Mouse (Mus musculus) myocyte (in vitro differentiated cells): ENCODE measurements around the gene Rbm6. TPM values are rescaled to one million over a fixed set of nuclear protein-coding genes. Genes with fewer than 3 reads are reported as not detected.

Experiments
- H3K27me3 ChIP-seq: one replicate; pipeline ENCODE4 v1.6.1; 2011; ENCODE audit not compliant: control insufficient read depth, insufficient read depth, insufficient read length
- H3K36me3 ChIP-seq: one replicate; pipeline ENCODE4 v1.6.1; 2011; ENCODE audit not compliant: control insufficient read depth, insufficient read depth
- H3K4me2 ChIP-seq: one replicate; pipeline ENCODE4 v1.6.1; 2011; ENCODE audit warnings: low read depth, control low read depth
- H3K4me3 ChIP-seq: one replicate; pipeline ENCODE4 v1.5.1; 2011; ENCODE audit warnings: mild to moderate bottlenecking, control low read depth, moderate library complexity
- H3K79me2 ChIP-seq: one replicate; pipeline ENCODE4 v1.6.1; 2011; ENCODE audit not compliant: control insufficient read depth, insufficient read depth
- H3ac ChIP-seq: one replicate; pipeline ENCODE4 v1.6.1; 2011; ENCODE audit not compliant: control insufficient read depth, insufficient read length
- CEBPB ChIP-seq: IDR thresholded peaks from 2 replicates; pipeline ENCODE4 v1.6.1; 2011; ENCODE audit warnings: mild to moderate bottlenecking, moderate library complexity; ENCODE audit not compliant: poor library complexity, insufficient read depth, severe bottlenecking
- E2F4 ChIP-seq: IDR thresholded peaks from one replicate; pipeline ENCODE4 v1.6.1; 2011; ENCODE audit warnings: mild to moderate bottlenecking, control low read depth, moderate library complexity; ENCODE audit not compliant: insufficient read depth
- MAX ChIP-seq: IDR thresholded peaks from one replicate; pipeline ENCODE4 v1.6.1; 2011; ENCODE audit warnings: low read depth, mild to moderate bottlenecking, control low read depth
- MYOD1 ChIP-seq, 3 experiments: IDR thresholded peaks; one replicate each; pipeline ENCODE4 v1.6.1; 2011; ENCODE audit warnings: control low read depth in 2 of 3, low read depth in 2 of 3, mild to moderate bottlenecking in 2 of 3, moderate library complexity in 1 of 3; ENCODE audit not compliant: insufficient read length in 2 of 3, control insufficient read depth in 1 of 3
- MYOG ChIP-seq, 3 experiments: IDR thresholded peaks; one replicate each; pipeline ENCODE4 v1.6.1; 2011; ENCODE audit warnings: control low read depth in 2 of 3, low read depth in 2 of 3, mild to moderate bottlenecking in 2 of 3; ENCODE audit not compliant: insufficient read length in 2 of 3, control insufficient read depth in 1 of 3, insufficient read depth in 1 of 3
- POLR2A ChIP-seq: IDR thresholded peaks from one replicate; pipeline ENCODE4 v1.6.1; 2011; ENCODE audit warnings: low read depth, mild to moderate bottlenecking, control low read depth, moderate library complexity; ENCODE audit not compliant: insufficient read length
- POLR2AphosphoS2 ChIP-seq: IDR thresholded peaks from one replicate; pipeline ENCODE4 v1.6.1; 2011; ENCODE audit warnings: low read depth, control low read depth; ENCODE audit not compliant: insufficient read length
- REST ChIP-seq: IDR thresholded peaks from one replicate; pipeline ENCODE4 v1.6.1; 2011; ENCODE audit warnings: mild to moderate bottlenecking, control low read depth, moderate library complexity; ENCODE audit not compliant: insufficient read depth, insufficient read length
- SRF ChIP-seq: IDR thresholded peaks from one replicate; pipeline ENCODE4 v1.6.1; 2011; ENCODE audit warnings: low read depth; ENCODE audit not compliant: control insufficient read depth, insufficient read length
- TCF12 ChIP-seq: IDR thresholded peaks from one replicate; pipeline ENCODE4 v1.6.1; 2011; ENCODE audit warnings: mild to moderate bottlenecking, control low read depth; ENCODE audit not compliant: poor library complexity, insufficient read depth, severe bottlenecking
- TCF3 ChIP-seq: IDR thresholded peaks from one replicate; pipeline ENCODE4 v1.6.1; 2011; ENCODE audit warnings: low read depth, control low read depth; ENCODE audit not compliant: insufficient read length
- USF1 ChIP-seq: IDR thresholded peaks from one replicate; pipeline ENCODE4 v1.6.1; 2011; ENCODE audit warnings: low read depth, mild to moderate bottlenecking, control low read depth, moderate library complexity
- polyA plus RNA-seq: library from polyadenylated mRNA; unstranded; fragments of >200 nt; fragmentation: generic; extraction: Trizol; gene quantifications from one replicate; pipeline ENCODE4 v1.2.1, GENCODE M21; 2012; ENCODE audit warnings: missing spikeins

Gene Rbm6
- polyA plus RNA-seq, 1 experiment, result 10.2 TPM

DNA sequence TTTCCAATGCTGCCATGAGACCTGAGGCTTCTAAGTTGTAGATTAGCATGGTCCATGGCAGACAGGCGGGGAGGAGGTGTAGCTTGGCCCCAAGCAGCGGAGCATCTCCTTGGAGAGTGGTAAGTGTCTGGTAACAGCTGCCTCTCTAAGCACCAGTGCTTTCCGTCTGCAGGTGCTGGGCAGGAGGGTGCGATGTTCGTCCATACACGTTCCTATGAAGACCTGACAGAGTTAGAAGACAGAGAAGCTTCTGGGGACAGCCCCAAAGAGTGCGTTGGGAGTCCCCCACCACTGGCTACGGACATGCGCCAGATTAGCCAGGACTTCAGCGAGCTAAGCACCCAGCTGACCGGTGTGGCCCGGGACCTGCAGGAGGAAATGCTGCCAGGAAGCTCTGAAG, 26.8 kb upstream of the Rbm6 start:
- no peak overlapping the region for H3ac ChIP-seq
- H3K4me2 ChIP-seq, result no peak overlapping the region
- no peaks in the 10 kb centered on the region for H3K36me3 ChIP-seq
- no peaks in the 10 kb centered on the region for H3K27me3 ChIP-seq
- TF ChIP-seq POLR2A (no peak), MYOD1 (IDR thresholded peaks at IDR 0.05; ENCODE audit: control insufficient read depth in 1 of 3, insufficient read length in 2 of 3, low read depth in 2 of 3) (no peak), POLR2AphosphoS2 (no peak), USF1 (no peak), CEBPB (no peak), MYOG (IDR thresholded peaks at IDR 0.05; ENCODE audit: control insufficient read depth in 1 of 3, insufficient read depth in 1 of 3, insufficient read length in 2 of 3, low read depth in 2 of 3) (no peak), TCF3 (no peak), SRF (no peak), MAX (no peak)
- no peak overlapping the region for H3K4me3 ChIP-seq
- H3K79me2 ChIP-seq, result no peaks in the 10 kb centered on the region

GRCm38 (mm10) chr9:107898563-107898962, 25.5 kb upstream of the Rbm6 start:
- TF ChIP-seq TCF12 (no peak), POLR2A (no peak), CEBPB (no peak), MYOD1 (IDR thresholded peaks at IDR 0.05; ENCODE audit: control insufficient read depth in 1 of 3, insufficient read length in 2 of 3, low read depth in 2 of 3) (no peak), SRF (no peak), MYOG (IDR thresholded peaks at IDR 0.05; ENCODE audit: control insufficient read depth in 1 of 3, insufficient read depth in 1 of 3, insufficient read length in 2 of 3, low read depth in 2 of 3) (no peak), MAX (no peak), REST (no peak), TCF3 (no peak), E2F4 (no peak)
- H3K4me3 ChIP-seq, result no peak overlapping the region
- no peak overlapping the region for H3ac ChIP-seq
- H3K36me3 ChIP-seq, result no peaks in the 10 kb centered on the region
- H3K27me3 ChIP-seq, result no peaks in the 10 kb centered on the region
- no peak overlapping the region for H3K4me2 ChIP-seq
- H3K79me2 ChIP-seq, result no peaks in the 10 kb centered on the region

- TF ChIP-seq CEBPB (no peak), MYOG (IDR thresholded peaks at IDR 0.05; ENCODE audit: control insufficient read depth in 1 of 3, insufficient read depth in 1 of 3, insufficient read length in 2 of 3, low read depth in 2 of 3) (no peak), POLR2A (no peak), E2F4 (no peak), USF1 (no peak), REST (no peak), TCF3 (no peak), SRF (no peak), MYOD1 (IDR thresholded peaks at IDR 0.05; ENCODE audit: control insufficient read depth in 1 of 3, insufficient read length in 2 of 3, low read depth in 2 of 3) (no peak), POLR2AphosphoS2 (no peak), TCF12 (no peak), MAX (no peak)
- no peak overlapping the region for H3ac ChIP-seq
- no peak overlapping the region for H3K4me2 ChIP-seq
- no peaks in the 10 kb centered on the region for H3K36me3 ChIP-seq
- no peaks in the 10 kb centered on the region for H3K79me2 ChIP-seq
- H3K4me3 ChIP-seq, result no peak overlapping the region
- no peaks in the 10 kb centered on the region for H3K27me3 ChIP-seq
Measured at GRCm38 (mm10) chr9:107891023-107891422, 18.0 kb upstream of the Rbm6 start.

GRCm38 (mm10) chr9:107890260-107890659, 17.2 kb upstream of the Rbm6 start:
- no peaks in the 10 kb centered on the region for H3K36me3 ChIP-seq
- TF ChIP-seq REST (no peak), MAX (no peak), SRF (no peak), POLR2A (no peak), TCF12 (no peak), E2F4 (no peak), CEBPB (no peak), MYOD1 (IDR thresholded peaks at IDR 0.05; ENCODE audit: control insufficient read depth in 1 of 3, insufficient read length in 2 of 3, low read depth in 2 of 3) (no peak), MYOG (IDR thresholded peaks at IDR 0.05; ENCODE audit: control insufficient read depth in 1 of 3, insufficient read depth in 1 of 3, insufficient read length in 2 of 3, low read depth in 2 of 3) (no peak), POLR2AphosphoS2 (no peak), TCF3 (no peak), USF1 (no peak)
- H3K4me2 ChIP-seq, result no peak overlapping the region
- no peak overlapping the region for H3ac ChIP-seq
- peaks cover under 1% of the 10 kb centered on the region for H3K27me3 ChIP-seq
- H3K4me3 ChIP-seq, result no peak overlapping the region
- no peaks in the 10 kb centered on the region for H3K79me2 ChIP-seq
